Mouse (Mus musculus) bone marrow macrophage, adult 2 months (primary cell): ENCODE measurements around the gene Qpctl.

Experiments used
- CTCF ChIP-seq: IDR thresholded peaks from 2 replicates; pipeline ENCODE4 v1.5.1; 2012; ENCODE audit warnings: low read depth, mild to moderate bottlenecking, low read length, moderate library complexity
- POLR2A ChIP-seq: IDR thresholded peaks from 2 replicates; pipeline ENCODE4 v1.6.1; 2012; ENCODE audit warnings: mild to moderate bottlenecking, low read depth, low read length, borderline replicate concordance

DNA sequence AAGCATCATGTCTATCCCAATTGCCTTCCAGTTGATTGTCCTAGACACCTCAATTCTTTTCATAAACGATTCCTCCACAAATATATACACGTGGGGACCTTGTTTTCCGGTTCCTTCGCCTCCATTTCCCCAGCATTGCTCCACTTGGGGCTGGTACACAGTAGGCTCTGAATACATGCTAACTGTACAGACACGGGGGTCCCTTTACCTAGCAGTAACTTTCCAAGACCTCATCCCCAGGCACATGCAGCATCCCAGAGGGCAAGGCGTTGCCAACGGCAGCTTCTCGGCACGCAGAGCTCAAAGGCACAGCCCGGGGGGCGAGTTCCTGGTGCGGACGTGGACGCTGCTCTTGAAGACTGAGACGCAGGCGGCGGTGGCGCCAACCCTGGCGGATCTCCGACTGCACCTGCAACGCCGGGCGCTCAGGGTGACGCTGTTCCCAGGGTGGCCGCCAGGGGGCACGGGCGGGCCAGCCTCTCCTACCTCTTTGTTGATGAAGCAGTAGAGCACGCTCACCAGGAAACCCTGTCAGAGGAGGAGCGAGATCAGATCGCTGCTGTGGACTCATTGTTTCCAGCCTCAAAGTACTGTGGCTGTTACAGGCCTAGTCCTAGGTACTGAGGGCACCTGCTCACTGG is 8.2 kb upstream of the Qpctl start:
- peak; percentile 47 for TF ChIP-seq CTCF
- TF ChIP-seq POLR2A, result no peak
